Mouse (Mus musculus): ENCODE measurements around the gene Tgfbr2. TPM values are rescaled to one million over a fixed set of nuclear protein-coding genes. Genes with fewer than 3 reads are reported as not detected.

Tgfbr2 gene
- polyA plus RNA-seq, 1 experiment from 2014 or later, result 53.1 TPM

GRCm38 (mm10) chr9:116192826-116193534 is 17.8 kb upstream of the Tgfbr2 start:
- WGBS, result 93% methylated on average over 12 of the region's 12 CpGs
- Histone ChIP-seq H3K4me2 (no peak overlapping the region), H3K4me1 (peaks cover 29% of the 10 kb centered on the region), H3K27me3 (no peaks in the 10 kb centered on the region), H3K9me3 (no peaks in the 10 kb centered on the region), H3K36me3 (no peaks in the 10 kb centered on the region), H3K4me3 (no peak overlapping the region), H3K27ac (no peak overlapping the region), H3K9ac (no peak overlapping the region)
- no peak for ATAC-seq (ENCODE audit: borderline replicate concordance, extremely low read depth, low FRiP score, low TSS enrichment)

- Histone ChIP-seq H3K36me3 (no peaks in the 10 kb centered on the region), H3K4me1 (peaks cover 34% of the 10 kb centered on the region), H3K4me3 (no peak overlapping the region), H3K27ac (no peak overlapping the region), H3K27me3 (no peaks in the 10 kb centered on the region), H3K4me2 (no peak overlapping the region), H3K9me3 (no peaks in the 10 kb centered on the region), H3K9ac (no peak overlapping the region)
- no peak for ATAC-seq (ENCODE audit: borderline replicate concordance, extremely low read depth, low FRiP score, low TSS enrichment)
- 65% methylated on average over 7 of the region's 7 CpGs for WGBS
Measured at GRCm38 (mm10) chr9:116192253-116192652, 17.1 kb upstream of the Tgfbr2 start.

- peaks cover 27% of the 10 kb centered on the region for H3K4me1 ChIP-seq
- WGBS, result 85% methylated on average over 4 of the region's 4 CpGs
- no peak overlapping the region for H3K4me3 ChIP-seq
- no peak overlapping the region for H3K9ac ChIP-seq
- H3K27me3 ChIP-seq, result no peaks in the 10 kb centered on the region
- no peaks in the 10 kb centered on the region for H3K36me3 ChIP-seq
- no peak for ATAC-seq (ENCODE audit: borderline replicate concordance, extremely low read depth, low FRiP score, low TSS enrichment)
- H3K9me3 ChIP-seq, result no peaks in the 10 kb centered on the region
- no peak overlapping the region for H3K4me2 ChIP-seq
- H3K27ac ChIP-seq, result no peak overlapping the region
Measured at GRCm38 (mm10) chr9:116189831-116190230, 14.7 kb upstream of the Tgfbr2 start.

GRCm38 (mm10) chr9:116188952-116189666 is 13.9 kb upstream of the Tgfbr2 start:
- 55% methylated on average over 15 of the region's 15 CpGs for WGBS
- Histone ChIP-seq H3K27me3 (no peaks in the 10 kb centered on the region), H3K4me1 (peaks cover 20% of the 10 kb centered on the region), H3K4me3 (no peak overlapping the region), H3K36me3 (no peaks in the 10 kb centered on the region), H3K9me3 (no peaks in the 10 kb centered on the region), H3K4me2 (no peak overlapping the region), H3K9ac (no peak overlapping the region), H3K27ac (no peak overlapping the region)
- ATAC-seq (ENCODE audit: borderline replicate concordance, extremely low read depth, low FRiP score, low TSS enrichment), result no peak

GRCm38 (mm10) chr9:116187181-116187731 is 12.1 kb upstream of the Tgfbr2 start:
- WGBS, result 57% methylated on average over 10 of the region's 10 CpGs
- ATAC-seq (ENCODE audit: borderline replicate concordance, extremely low read depth, low FRiP score, low TSS enrichment), result peak; percentile 60; the same call in 1 of the 2 replicates
- H3K4me1 ChIP-seq, result peaks cover 16% of the 10 kb centered on the region
- H3K27me3 ChIP-seq, result no peaks in the 10 kb centered on the region
- no peak overlapping the region for H3K9ac ChIP-seq
- no peaks in the 10 kb centered on the region for H3K36me3 ChIP-seq
- no peak overlapping the region for H3K4me2 ChIP-seq
- H3K4me3 ChIP-seq, result no peak overlapping the region
- no peaks in the 10 kb centered on the region for H3K9me3 ChIP-seq
- H3K27ac ChIP-seq, result peak overlapping the region; percentile 41

GRCm38 (mm10) chr9:116184903-116185302 is 9.7 kb upstream of the Tgfbr2 start:
- peaks cover 16% of the 10 kb centered on the region for H3K4me1 ChIP-seq
- no peaks in the 10 kb centered on the region for H3K9me3 ChIP-seq
- 88% methylated on average over 5 of the region's 5 CpGs for WGBS
- H3K27me3 ChIP-seq, result no peaks in the 10 kb centered on the region
- no peak for ATAC-seq (ENCODE audit: borderline replicate concordance, extremely low read depth, low FRiP score, low TSS enrichment)
- H3K4me2 ChIP-seq, result no peak overlapping the region
- no peak overlapping the region for H3K27ac ChIP-seq
- no peaks in the 10 kb centered on the region for H3K36me3 ChIP-seq
- H3K9ac ChIP-seq, result no peak overlapping the region
- no peak overlapping the region for H3K4me3 ChIP-seq

GRCm38 (mm10) chr9:116183035-116183434 is 7.9 kb upstream of the Tgfbr2 start:
- Histone ChIP-seq H3K9me3 (no peaks in the 10 kb centered on the region), H3K27ac (no peak overlapping the region), H3K4me3 (no peak overlapping the region), H3K27me3 (no peaks in the 10 kb centered on the region), H3K36me3 (no peaks in the 10 kb centered on the region), H3K4me2 (no peak overlapping the region), H3K9ac (no peak overlapping the region), H3K4me1 (peaks cover 4% of the 10 kb centered on the region)
- ATAC-seq (ENCODE audit: borderline replicate concordance, extremely low read depth, low FRiP score, low TSS enrichment), result no peak
- 86% methylated on average over 6 of the region's 6 CpGs for WGBS

GRCm38 (mm10) chr9:116181608-116182007 is 6.4 kb upstream of the Tgfbr2 start:
- Histone ChIP-seq H3K9ac (no peak overlapping the region), H3K36me3 (no peaks in the 10 kb centered on the region), H3K9me3 (no peaks in the 10 kb centered on the region), H3K27ac (no peak overlapping the region), H3K27me3 (no peaks in the 10 kb centered on the region), H3K4me2 (no peak overlapping the region), H3K4me3 (no peak overlapping the region), H3K4me1 (no peaks in the 10 kb centered on the region; the same call in 1 of the 2 replicates)
- no peak for ATAC-seq (ENCODE audit: borderline replicate concordance, extremely low read depth, low FRiP score, low TSS enrichment)
- 85% methylated on average over 5 of the region's 5 CpGs for WGBS

- Histone ChIP-seq H3K9me3 (no peaks in the 10 kb centered on the region), H3K27me3 (no peaks in the 10 kb centered on the region), H3K4me2 (no peak overlapping the region), H3K9ac (no peak overlapping the region), H3K4me3 (no peak overlapping the region), H3K4me1 (peaks cover 17% of the 10 kb centered on the region), H3K36me3 (no peaks in the 10 kb centered on the region), H3K27ac (no peak overlapping the region)
- 65% methylated on average over 3 of the region's 3 CpGs for WGBS
- no peak for ATAC-seq (ENCODE audit: borderline replicate concordance, extremely low read depth, low FRiP score, low TSS enrichment)
Measured at GRCm38 (mm10) chr9:116178151-116178550, 3.0 kb upstream of the Tgfbr2 start.

GRCm38 (mm10) chr9:116177108-116177507 is 1.9 kb upstream of the Tgfbr2 start:
- Histone ChIP-seq H3K9ac (no peak overlapping the region), H3K4me1 (peaks cover 24% of the 10 kb centered on the region), H3K36me3 (no peaks in the 10 kb centered on the region), H3K4me2 (no peak overlapping the region), H3K9me3 (no peaks in the 10 kb centered on the region), H3K27ac (no peak overlapping the region), H3K27me3 (no peaks in the 10 kb centered on the region), H3K4me3 (no peak overlapping the region)
- no peak for ATAC-seq (ENCODE audit: borderline replicate concordance, extremely low read depth, low FRiP score, low TSS enrichment)
- WGBS, result 89% methylated on average over 9 of the region's 9 CpGs

GRCm38 (mm10) chr9:116175488-116176115 is 442 bp upstream of the Tgfbr2 start:
- Histone ChIP-seq H3K4me1 (peaks cover 30% of the 10 kb centered on the region), H3K27me3 (no peaks in the 10 kb centered on the region), H3K27ac (peak overlapping the region; percentile 97), H3K36me3 (no peaks in the 10 kb centered on the region), H3K4me2 (peak overlapping the region; percentile 70), H3K9ac (peak overlapping the region; percentile 84), H3K4me3 (peak overlapping the region; percentile 79), H3K9me3 (no peaks in the 10 kb centered on the region)
- WGBS, result 10% methylated on average over 16 of the region's 16 CpGs
- ATAC-seq (ENCODE audit: borderline replicate concordance, extremely low read depth, low FRiP score, low TSS enrichment), result peak; percentile 8; the same call in 1 of the 2 replicates
